Mouse (Mus musculus) midbrain, embryonic 11.5 days (tissue): Measurements from ENCODE around the gene Mest. TPM values are rescaled to one million over a fixed set of nuclear protein-coding genes. Genes with fewer than 3 reads are reported as not detected.

ENCODE experiments used
- ATAC-seq: fragments of 200-750 bp; cut with Nextera tagmentation; 2 replicates; pipeline ENCODE4 v1.8.0; 2017; ENCODE audit warnings: moderate TSS enrichment, moderate library complexity; ENCODE audit not compliant: low FRiP score
- DNase-seq: peaks from one replicate; pipeline ENCODE4 v3.0.0; 2015; ENCODE audit warnings: low spot score; ENCODE audit errors: missing footprints
- H3K27ac ChIP-seq: fragments of 300-500 bp; sonication (generic); 2 replicates; pipeline ENCODE4 v1.5.1; 2014; ENCODE audit warnings: low read depth, low read length
- H3K27me3 ChIP-seq: fragments of 300-500 bp; sonication (generic); 2 replicates; pipeline ENCODE4 v1.6.1; 2014; ENCODE audit warnings: mild to moderate bottlenecking, low read length, moderate library complexity, mixed read lengths; ENCODE audit not compliant: control insufficient read depth, insufficient read depth
- H3K36me3 ChIP-seq: fragments of 300-500 bp; sonication (generic); 2 replicates; pipeline ENCODE4 v1.6.1; 2014; ENCODE audit warnings: mild to moderate bottlenecking, low read length, moderate library complexity, mixed read lengths; ENCODE audit not compliant: control insufficient read depth, insufficient read depth
- H3K4me1 ChIP-seq: fragments of 300-500 bp; sonication (generic); 2 replicates; pipeline ENCODE4 v1.6.1; 2014; ENCODE audit warnings: low read length; ENCODE audit not compliant: control insufficient read depth, insufficient read depth
- H3K4me2 ChIP-seq: fragments of 300-500 bp; sonication (generic); 2 replicates; pipeline ENCODE4 v1.6.1; 2014; ENCODE audit warnings: mild to moderate bottlenecking, moderate library complexity
- H3K4me3 ChIP-seq: fragments of 300-500 bp; sonication (generic); 2 replicates; pipeline ENCODE4 v1.5.1; 2014; ENCODE audit warnings: low read depth, low read length
- H3K9ac ChIP-seq: fragments of 300-500 bp; sonication (generic); 2 replicates; pipeline ENCODE4 v1.6.1; 2014; ENCODE audit warnings: low read length
- H3K9me3 ChIP-seq: fragments of 300-500 bp; sonication (generic); 2 replicates; pipeline ENCODE4 v1.6.1; 2016; ENCODE audit warnings: low read length; ENCODE audit not compliant: control insufficient read depth
- WGBS: fragments of 180-500 bp; shearing (Covaris S2); extraction: QIAGEN DNeasy Blood & Tissue Kit; methylation state at CpG from one replicate; pipeline ENCODE4 v1.1.7; 2014; 5-methylcytosine and 5-hydroxymethylcytosine counted together
- polyA plus RNA-seq: library from polyadenylated mRNA; unstranded; fragments of >200 nt; fragmentation: Nextera tagmentation; extraction: Ambion mirVana; gene quantifications from 2 replicates; pipeline ENCODE4 v1.2.1, GENCODE M21; 2014

Gene Mest
- polyA plus RNA-seq, 1 experiment from 2014 or later: 1,269 TPM

DNA sequence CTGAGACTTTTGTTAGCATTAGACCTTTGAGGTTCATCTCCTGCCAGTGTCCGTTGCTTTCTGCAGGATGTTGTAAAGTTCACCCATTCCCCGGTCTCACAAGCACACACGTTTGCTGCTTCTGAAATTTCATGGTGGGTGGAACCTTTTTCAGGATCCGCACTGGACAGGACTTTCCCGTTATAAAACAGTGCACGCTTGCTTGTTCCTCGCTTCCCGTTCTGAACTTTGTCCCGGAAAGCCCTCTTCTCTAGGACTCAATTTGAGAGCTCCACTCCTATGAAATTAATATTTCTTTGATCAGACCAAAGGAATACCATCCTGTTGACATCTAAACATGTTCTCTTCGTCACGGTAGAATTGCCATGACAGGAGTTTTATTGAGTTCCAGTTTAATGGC lies 9.5 kb upstream of the Mest start:
- no peak overlapping the region for H3K27ac ChIP-seq
- no peak for ATAC-seq
- 84% methylated on average over 11 of the region's 11 CpGs for WGBS
- no peak overlapping the region for H3K4me2 ChIP-seq
- no peak overlapping the region for H3K9ac ChIP-seq
- H3K9me3 ChIP-seq: no peaks in the 10 kb centered on the region
- DNase-seq: no peak
- H3K4me1 ChIP-seq: peaks cover 7% of the 10 kb centered on the region
- H3K36me3 ChIP-seq: no peaks in the 10 kb centered on the region
- no peaks in the 10 kb centered on the region for H3K27me3 ChIP-seq
- no peak overlapping the region for H3K4me3 ChIP-seq

DNA sequence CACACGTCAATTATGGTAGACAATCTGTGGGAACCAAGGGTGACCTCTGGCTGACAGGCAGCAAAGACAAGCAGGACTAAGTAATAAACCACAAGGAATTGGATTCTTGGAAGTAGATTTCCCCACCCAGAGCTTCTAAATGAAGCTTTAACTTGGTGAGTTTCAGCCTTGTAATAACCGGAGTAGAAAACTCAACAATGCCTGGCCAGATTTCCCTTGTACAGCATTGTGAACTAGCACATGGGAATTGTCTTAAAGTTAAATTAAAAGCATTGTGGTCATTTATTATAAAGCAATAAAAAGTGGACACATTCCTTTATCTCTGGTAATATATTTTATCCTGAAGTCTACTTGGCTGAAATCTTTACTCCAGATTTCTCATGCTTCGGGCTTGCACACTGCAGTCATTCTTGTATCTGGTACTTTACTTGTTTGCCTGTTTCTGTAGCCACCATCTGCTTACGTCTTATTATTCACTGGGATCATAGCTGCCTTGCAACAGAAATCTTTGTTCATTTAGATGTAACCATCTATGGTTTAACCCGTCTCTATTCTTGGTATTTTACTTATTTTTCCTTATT lies 8.4 kb upstream of the Mest start:
- DNase-seq (no peak), ATAC-seq (no peak)
- Histone ChIP-seq H3K4me3 (no peak overlapping the region), H3K4me2 (no peak overlapping the region), H3K4me1 (no peaks in the 10 kb centered on the region; the same call in 1 of the 2 replicates), H3K27ac (no peak overlapping the region), H3K9me3 (no peaks in the 10 kb centered on the region), H3K9ac (no peak overlapping the region), H3K27me3 (no peaks in the 10 kb centered on the region), H3K36me3 (no peaks in the 10 kb centered on the region)
- 87% methylated on average over 5 of the region's 5 CpGs for WGBS

DNA sequence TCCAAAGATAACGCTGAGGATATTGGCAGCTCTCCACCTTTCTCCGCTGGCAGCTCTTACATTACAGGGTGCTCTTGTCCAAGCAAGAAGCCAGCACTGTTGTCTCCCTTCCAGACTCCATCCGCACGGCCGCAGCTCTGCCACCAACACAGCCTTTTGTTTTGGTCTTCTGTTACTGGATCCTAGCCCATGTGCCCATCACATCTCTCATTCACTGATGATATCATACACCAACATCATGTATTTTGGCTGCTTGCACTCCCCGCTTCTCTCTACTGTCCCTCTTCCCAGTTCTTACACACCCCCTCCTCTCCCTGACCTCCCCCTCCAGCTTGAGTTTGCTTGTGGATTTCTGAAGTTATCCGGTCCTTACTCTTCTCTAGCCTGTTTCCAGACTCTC lies 6.6 kb upstream of the Mest start:
- no peak for ATAC-seq
- WGBS: 92% methylated on average over 7 of the region's 7 CpGs
- H3K9ac ChIP-seq: no peak overlapping the region
- no peaks in the 10 kb centered on the region for H3K27me3 ChIP-seq
- H3K27ac ChIP-seq: no peak overlapping the region
- H3K4me1 ChIP-seq: no peaks in the 10 kb centered on the region; the same call in 1 of the 2 replicates
- H3K9me3 ChIP-seq: no peaks in the 10 kb centered on the region
- H3K4me2 ChIP-seq: no peak overlapping the region
- H3K36me3 ChIP-seq: no peaks in the 10 kb centered on the region
- no peak overlapping the region for H3K4me3 ChIP-seq
- no peak for DNase-seq

DNA sequence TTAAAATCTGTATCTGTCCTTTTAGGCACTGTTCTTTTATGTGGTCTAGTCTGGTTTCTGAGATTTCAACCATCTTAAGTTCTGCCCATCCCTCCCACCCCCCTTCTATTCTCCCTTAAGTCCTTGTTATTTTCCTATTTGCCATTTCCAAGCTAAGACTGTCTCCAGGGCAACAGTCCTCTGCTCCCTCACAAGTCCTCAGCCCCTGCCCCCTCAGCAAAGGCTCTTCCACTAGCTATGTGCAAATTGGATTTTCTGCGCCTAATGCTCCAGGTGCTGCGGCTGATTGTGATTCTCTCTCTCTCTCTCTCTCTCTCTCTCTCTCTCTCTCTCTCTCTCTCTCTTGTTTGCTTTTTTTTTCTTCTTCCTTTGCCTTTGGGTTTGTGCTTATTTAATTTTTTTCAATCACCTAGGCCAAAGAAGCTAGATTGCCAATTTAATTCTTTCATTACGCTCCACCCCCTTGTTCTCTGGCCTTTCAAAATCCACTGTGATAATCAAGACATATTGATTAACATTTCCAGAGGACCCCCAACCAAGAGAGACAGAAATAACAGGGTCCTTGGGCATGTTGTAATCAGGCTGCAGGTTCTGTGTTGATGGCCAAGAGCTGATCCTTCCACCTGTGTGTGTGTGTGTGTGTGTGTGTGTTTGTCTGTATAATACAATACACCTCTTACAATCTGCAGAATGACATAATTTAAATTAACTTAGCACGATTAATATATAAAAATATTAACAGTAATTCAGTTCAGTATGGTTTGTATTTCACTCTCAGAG lies 772 bp upstream of the Mest start:
- no peak overlapping the region for H3K9ac ChIP-seq
- H3K4me1 ChIP-seq: peaks cover 18% of the 10 kb centered on the region
- no peak for DNase-seq
- H3K36me3 ChIP-seq: no peaks in the 10 kb centered on the region
- ATAC-seq: peak; percentile 91
- 35% methylated on average over 4 of the region's 4 CpGs for WGBS
- no peak overlapping the region for H3K4me3 ChIP-seq
- H3K27me3 ChIP-seq: no peaks in the 10 kb centered on the region
- H3K4me2 ChIP-seq: peak overlapping the region; percentile 15; the same call in 1 of the 2 replicates
- H3K27ac ChIP-seq: peak overlapping the region; percentile 72
- no peaks in the 10 kb centered on the region for H3K9me3 ChIP-seq

DNA sequence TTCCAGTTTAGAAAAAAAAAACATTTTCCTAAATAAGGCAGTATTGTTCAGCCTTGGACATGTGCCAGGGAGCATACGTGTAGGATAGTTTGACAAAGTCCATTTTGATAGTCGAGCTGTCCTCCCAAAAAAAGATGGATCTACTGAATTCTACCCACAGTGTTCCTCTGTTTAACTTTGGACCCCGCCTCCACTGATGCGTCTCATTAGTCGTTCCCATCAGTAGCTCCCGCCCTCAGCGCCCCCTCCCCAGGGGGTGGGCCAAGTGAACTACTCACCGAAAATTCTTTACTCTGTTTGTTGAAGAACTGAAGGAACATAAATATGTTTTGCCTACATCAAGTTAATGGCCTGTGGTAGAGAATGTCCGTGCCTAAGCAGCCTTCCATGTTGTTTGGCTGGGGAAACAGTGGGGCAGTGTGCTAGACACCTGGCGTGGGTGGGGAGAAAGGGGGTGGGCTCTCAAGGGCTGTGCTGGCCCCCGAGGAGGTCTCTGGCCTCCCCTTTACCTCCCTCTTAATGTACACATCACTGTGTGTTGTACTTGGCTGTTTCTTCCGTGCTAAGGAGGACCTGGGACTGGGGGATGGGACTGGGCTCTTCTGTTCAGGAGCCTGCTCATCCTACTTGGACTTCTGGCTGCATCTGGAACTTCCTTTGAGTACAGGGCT lies 7.1 kb downstream of the Mest start:
- H3K27ac ChIP-seq: no peak overlapping the region
- H3K9me3 ChIP-seq: no peaks in the 10 kb centered on the region
- H3K36me3 ChIP-seq: no peaks in the 10 kb centered on the region
- H3K4me1 ChIP-seq: peaks cover 26% of the 10 kb centered on the region
- no peak for DNase-seq
- no peak for ATAC-seq
- H3K4me2 ChIP-seq: no peak overlapping the region
- no peak overlapping the region for H3K9ac ChIP-seq
- H3K4me3 ChIP-seq: no peak overlapping the region
- 67% methylated on average over 12 of the region's 12 CpGs for WGBS
- no peaks in the 10 kb centered on the region for H3K27me3 ChIP-seq

DNA sequence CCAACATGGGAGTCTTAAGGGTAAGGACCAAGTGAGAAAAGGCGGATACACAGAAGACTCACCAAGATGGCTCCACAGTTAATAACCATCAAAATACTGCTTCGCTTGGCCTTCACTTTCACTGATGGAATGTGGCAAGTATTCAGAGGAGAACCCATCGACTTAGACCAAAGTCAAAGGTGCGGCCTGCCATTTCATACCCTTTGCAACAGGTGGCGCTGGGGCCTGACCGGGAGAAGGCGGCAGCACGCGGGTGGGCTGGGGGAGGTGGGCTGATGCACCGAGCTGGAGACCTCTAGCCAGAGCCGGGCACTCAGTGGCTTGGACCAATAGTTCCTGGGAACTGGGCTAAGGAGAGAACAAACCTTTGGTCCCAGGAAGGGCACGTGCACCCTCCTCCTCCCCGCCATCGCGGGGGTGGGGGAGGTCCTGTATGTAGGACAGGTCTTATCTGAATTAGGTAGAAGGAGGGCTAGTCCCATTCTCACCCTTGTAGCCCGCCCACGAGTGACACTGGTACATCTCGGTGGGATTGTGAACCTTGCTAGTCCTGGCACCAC lies 9.3 kb downstream of the Mest start:
- ATAC-seq (no peak), DNase-seq (no peak)
- 39% methylated on average over 18 of the region's 18 CpGs for WGBS
- no peaks in the 10 kb centered on the region for H3K36me3 ChIP-seq
- H3K27ac ChIP-seq: peak overlapping the region; percentile 92; the same call in 1 of the 2 replicates
- H3K27me3 ChIP-seq: no peaks in the 10 kb centered on the region
- peaks cover 28% of the 10 kb centered on the region for H3K4me1 ChIP-seq
- peak overlapping the region; percentile 44 for H3K9ac ChIP-seq
- peaks cover 15% of the 10 kb centered on the region for H3K9me3 ChIP-seq
- H3K4me3 ChIP-seq: no peak overlapping the region
- 0 out of 2 replicates have a peak overlapping the region, but pooled peaks have one; percentile 42 for H3K4me2 ChIP-seq

DNA sequence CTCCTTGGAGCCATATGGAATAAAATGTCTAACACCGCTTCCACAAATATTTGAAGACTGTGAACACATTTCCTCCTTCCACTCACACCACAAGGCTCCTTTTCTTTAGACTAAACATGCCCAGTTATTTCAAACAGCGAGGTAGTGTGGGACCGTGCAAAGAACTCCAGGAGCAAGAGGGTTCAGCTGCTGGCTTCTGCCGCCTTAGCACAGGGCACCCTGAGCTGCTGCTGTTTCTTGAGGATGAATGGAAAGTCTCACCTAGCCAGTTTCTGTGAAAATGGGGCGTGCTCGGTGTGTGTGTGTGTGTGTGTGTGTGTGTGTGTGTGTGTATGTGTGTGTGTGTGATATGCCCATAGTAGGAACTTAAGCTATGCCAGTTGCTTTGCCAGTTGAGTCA lies 11.1 kb downstream of the Mest start:
- DNase-seq (no peak), ATAC-seq (no peak)
- WGBS: 54% methylated on average over 6 of the region's 6 CpGs
- 0 out of 2 replicates have a peak overlapping the region, but pooled peaks have one; percentile 23 for H3K4me3 ChIP-seq
- no peaks in the 10 kb centered on the region for H3K27me3 ChIP-seq
- H3K9me3 ChIP-seq: peaks cover 30% of the 10 kb centered on the region
- H3K27ac ChIP-seq: peak overlapping the region; percentile 92
- H3K36me3 ChIP-seq: no peaks in the 10 kb centered on the region
- peak overlapping the region; percentile 42 for H3K4me2 ChIP-seq
- H3K9ac ChIP-seq: peak overlapping the region; percentile 64
- H3K4me1 ChIP-seq: peaks cover 26% of the 10 kb centered on the region

DNA sequence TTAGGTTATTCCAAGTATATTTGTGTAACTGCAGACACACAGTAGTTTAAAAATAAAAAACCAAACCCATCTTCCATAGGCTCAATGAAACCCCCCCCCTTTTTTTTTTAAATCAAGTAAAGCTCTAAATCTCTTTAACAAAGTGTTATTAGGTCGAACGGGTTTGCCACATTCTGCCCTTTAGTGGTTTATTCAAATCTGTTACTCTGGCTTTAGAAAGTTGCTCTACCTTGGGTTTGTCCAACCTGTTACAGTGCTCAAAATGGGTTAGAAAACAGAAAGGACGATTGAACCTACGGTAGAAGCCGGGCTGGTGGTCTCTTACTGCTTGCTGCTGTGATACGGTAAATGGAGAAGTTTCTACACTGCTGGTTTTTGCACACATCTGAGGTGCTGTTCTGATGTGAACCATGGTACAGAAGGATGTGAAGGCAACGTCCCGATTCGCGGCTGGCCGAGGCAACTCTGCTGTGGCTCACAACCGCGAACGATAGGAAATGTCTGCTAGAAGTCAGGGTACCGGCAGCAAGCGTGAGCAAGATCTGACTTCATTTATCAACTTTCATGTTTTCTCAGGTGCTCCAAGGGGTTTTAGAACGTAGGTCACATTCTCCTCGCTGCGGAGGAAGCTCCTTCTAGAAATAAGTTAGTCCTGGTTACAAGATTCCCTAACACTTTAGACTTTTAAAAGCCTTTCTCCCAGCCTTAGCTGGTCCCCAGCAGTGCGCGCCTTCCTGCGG lies 11.8 kb downstream of the Mest start:
- Histone ChIP-seq H3K9me3 (peaks cover 30% of the 10 kb centered on the region), H3K36me3 (no peaks in the 10 kb centered on the region), H3K27me3 (no peaks in the 10 kb centered on the region), H3K4me2 (peak overlapping the region; percentile 42), H3K9ac (peak overlapping the region; percentile 64), H3K27ac (peak overlapping the region; percentile 92), H3K4me1 (peaks cover 20% of the 10 kb centered on the region), H3K4me3 (peak overlapping the region; percentile 23)
- 45% methylated on average over 22 of the region's 22 CpGs for WGBS
- ATAC-seq (no peak), DNase-seq (peak; percentile 93)
